Mouse (Mus musculus): ENCODE measurements around the gene Rho. TPM values are rescaled to one million over a fixed set of nuclear protein-coding genes. Genes with fewer than 3 reads are reported as not detected.

Rho gene
- total RNA-seq, 2 experiments from 2014 or later, result 0.25 TPM; not detected in 1

GRCm38 (mm10) chr6:115946389-115946788, 14.8 kb downstream of the Rho start:
- intact Hi-C loops (cut with DNase I), result no loop called here
- no peak for DNase-seq (ENCODE audit: low spot score in 2 of 2)

DNA sequence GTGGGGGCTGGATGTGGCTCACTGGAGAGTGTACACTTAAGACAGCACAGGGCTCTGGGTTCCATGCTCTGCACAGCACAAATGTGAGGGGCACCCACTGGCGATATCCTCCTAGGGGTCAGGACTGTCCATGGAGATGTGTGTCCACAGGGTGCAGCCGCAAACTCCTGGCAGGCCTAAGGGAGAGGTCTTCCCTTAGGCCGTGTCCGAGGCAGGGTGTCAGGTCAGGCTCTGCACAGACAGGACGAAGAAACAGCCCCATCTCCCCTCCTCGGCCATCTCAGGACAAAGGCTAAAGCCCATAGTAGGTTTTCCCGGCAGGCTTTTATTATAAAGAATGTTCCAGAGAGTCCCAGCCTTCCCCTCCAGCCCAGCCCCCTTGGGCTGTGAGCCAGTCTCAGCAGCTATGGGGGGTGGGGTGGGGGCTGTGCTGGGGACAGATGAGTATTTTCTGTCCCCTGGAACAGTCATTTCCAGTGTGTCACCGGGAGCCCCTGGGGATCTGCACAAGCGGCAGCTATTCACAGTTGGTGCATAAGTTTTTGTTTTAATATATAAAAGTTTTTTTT, 23.0 kb downstream of the Rho start:
- no peak for DNase-seq (ENCODE audit: low spot score in 2 of 2)
- intact Hi-C loops (cut with DNase I), result no loop called here

DNA sequence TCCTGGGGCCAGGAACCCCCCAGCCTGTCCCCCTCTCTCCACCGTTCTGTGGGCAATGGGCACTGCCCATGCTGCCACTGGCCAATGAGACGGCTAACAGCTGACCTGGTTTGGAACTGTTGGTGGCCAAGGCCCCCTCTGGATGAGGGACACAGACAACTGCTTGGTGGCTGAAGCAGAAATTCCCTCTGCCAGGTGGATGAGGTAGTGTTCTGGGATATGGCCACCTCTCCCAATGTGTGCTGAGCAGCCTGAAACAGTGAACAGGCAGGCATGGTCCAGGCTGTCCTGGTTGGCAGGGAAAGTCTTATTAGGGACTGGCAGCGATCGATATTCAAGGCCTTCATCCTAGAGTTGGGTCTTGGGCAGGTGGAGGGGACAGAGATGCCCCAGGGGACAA, 23.6 kb downstream of the Rho start:
- no peak for DNase-seq (ENCODE audit: low spot score in 2 of 2)
- intact Hi-C loops (cut with DNase I), result no loop called here

DNA sequence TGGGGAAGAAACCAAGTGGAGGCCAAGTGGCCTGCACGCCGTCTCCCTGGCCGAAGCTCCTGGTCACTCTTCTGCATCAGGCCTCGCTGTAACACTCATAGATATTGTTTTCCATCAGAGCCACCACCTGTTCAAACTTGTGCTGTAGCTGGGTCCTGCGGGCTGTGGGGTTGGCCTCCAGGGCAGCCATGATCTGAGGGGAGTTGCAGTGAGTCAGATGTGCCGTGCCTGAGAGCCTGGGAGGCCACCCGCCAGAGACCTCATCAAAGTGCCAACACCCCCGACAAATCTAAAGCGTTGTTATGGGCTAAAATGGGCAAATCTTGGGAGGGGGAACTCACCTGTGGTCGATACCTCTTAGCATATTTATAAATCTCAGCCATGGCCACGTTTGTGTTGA, 24.1 kb downstream of the Rho start:
- DNase-seq (ENCODE audit: low spot score in 2 of 2), result no peak
- intact Hi-C loops (cut with DNase I), result no loop called here

DNA sequence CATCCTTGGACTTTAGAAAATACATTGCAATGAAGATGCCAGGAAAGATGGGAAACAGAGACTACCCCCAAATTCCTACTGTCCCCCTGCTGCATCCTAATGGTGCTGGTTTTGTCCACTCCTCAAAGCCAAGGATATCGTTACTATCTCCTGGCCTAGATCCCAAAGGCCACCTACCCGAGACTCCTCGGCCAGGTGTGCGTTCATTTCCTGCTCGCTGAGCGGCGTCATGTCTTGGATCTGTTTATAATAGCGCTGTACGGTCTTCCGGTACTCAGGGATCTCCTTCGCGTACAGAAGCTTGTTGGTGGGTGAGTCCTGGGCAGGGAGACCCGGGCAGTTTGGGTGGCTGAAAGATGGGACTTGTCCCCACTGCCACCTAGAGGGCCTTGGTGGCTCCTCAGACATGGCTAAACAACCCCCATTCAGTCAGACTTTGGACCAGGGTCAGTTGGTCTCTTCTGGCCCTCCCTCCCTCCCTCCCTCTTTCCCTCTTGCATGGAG, 24.9 kb downstream of the Rho start:
- intact Hi-C loops (cut with DNase I), result no loop called here
- no peak for DNase-seq (ENCODE audit: low spot score in 2 of 2)

DNA sequence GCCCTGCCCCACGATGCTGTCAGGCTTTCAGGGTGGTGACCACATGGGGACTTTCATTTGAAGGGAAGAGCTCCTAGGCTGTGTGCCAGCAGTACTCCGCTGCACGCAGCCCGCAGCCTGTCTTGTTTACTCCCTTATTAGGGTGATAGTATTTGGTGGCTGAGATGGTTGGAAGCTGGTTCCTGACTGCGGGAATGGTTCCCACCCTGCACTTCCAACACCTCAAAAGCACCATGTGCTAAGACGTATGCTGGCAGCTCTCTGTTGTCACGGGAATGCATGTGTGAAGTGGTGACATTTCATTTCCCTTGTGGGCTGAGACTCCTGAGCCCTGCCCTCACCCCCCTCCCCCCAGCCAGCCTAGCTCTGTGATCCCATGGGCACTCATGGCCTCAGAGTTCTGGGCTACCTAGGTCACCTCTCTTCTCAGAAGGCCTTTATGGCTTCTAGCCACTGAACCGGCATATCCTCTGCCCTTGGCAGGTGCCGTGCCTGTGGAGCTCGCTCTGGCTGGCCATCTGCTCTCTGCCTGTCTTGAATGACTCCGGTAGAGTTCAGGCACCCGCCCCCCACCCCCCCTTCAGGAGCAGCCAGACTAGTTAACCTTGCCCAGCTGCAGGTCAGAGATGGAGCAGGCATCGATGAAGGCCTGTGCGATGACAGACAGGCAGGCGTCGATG, 25.5 kb downstream of the Rho start:
- intact Hi-C loops (cut with DNase I), result no loop called here
- peak in 1 of 2 experiments; percentile 33 for DNase-seq (ENCODE audit: low spot score in 2 of 2)

- no peak for DNase-seq (ENCODE audit: low spot score in 2 of 2)
- intact Hi-C loops (cut with DNase I), result no loop called here
Measured at GRCm38 (mm10) chr6:115957681-115958080, 26.1 kb downstream of the Rho start.

DNA sequence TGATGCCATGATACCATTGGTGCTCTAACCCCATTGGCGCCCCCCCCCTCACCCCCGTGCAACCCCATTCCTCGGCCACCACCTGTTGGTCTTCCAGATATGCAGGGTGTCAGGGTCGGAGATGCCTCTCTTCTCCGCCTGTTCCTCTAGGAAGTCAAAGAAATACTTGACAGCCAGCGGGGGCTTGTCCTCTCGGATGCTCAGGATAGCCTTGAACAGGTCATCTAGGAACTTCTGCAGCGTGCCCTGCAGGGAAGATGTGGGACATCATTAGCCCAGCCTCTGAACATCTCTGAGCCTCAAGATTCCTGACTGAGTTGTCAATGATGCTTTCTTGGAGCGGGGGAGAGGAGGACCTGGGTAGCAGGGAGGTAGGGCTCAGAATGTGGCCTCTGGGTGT, 26.9 kb downstream of the Rho start:
- intact Hi-C loops (cut with DNase I), result no loop called here

GRCm38 (mm10) chr6:115959151-115959691, 27.7 kb downstream of the Rho start:
- intact Hi-C loops (cut with DNase I), result no loop called here
- no peak for DNase-seq (ENCODE audit: low spot score in 2 of 2)

More for the DNA sequence above, 26.9 kb downstream of the Rho start:
- DNase-seq (ENCODE audit: low spot score in 2 of 2), result no peak

DNA sequence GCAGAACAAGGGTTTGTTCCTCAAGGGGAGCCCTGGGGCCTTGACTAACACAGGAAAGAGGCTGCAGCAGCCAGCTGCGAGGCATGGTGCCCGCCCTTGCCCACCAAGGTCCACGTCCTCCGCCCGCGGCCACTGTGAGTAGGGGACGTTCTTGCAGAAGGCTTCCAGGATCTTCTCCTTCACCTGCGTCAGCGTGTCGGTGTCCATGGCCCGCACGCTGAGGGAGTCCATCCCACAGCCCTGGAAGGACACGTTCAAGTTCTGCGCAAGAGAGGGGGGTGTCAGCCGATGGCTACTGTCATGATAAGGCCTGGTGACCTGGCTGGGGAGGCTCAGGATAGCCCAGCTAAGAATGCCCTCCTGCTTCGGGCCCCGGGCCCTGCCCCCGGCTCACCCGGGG, 28.8 kb downstream of the Rho start:
- DNase-seq (ENCODE audit: low spot score in 2 of 2), result no peak
- intact Hi-C loops (cut with DNase I), result no loop called here

DNA sequence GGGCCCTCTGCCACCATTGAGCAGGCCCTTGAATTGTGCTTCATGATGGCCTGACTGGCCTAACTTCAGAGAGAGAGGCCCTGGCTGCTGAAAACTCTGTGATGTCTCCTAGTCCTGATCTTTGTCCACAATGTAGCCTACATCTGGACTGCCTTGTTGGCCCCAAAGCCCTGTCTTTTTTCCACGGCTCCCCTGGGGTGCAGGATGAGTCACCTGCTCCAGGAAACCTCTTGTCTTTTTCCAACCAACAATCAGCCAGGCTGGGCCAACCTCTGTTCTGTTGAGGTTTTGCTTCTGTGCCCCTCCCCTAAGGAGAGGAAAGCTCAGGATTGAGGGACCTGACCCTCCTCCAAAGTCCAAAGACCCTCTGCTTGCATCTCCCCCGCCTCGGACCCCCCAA, 30.2 kb downstream of the Rho start:
- intact Hi-C loops (cut with DNase I), result no loop called here
- no peak for DNase-seq (ENCODE audit: low spot score in 2 of 2)

DNA sequence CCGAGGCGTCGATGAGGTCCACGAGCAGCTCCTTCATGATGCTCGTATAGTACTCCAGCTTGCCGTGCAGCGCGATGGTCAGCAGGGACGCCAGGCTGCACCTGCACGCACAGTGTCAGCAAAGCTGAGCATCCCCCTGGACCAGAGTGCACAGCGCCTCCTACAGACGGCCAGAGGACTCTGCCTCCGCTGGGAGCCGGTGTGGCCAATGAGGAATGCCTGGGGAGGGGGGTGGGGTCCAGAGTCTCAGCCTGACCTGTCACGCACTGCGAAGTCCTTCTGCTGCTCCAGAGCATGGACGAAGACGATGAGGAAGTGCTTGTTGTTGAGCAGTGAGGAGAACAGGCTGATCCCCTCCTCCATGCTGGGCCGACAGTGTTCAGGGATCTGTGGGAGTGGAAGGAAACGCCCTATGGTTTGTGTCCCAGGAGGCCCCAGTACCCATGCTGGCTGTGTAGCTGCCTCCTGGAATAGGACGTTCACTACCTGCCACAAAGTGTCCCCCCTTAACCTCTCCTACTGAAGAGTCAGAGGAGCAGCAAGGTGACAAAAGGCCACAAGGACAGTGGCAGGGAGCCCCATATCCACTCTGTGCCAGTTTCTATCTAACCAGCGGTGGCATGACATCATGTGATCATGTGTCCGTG, 31.0 kb downstream of the Rho start:
- no peak for DNase-seq (ENCODE audit: low spot score in 2 of 2)
- intact Hi-C loops (cut with DNase I), result no loop called here

GRCm38 (mm10) chr6:115963656-115964055, 32.1 kb downstream of the Rho start:
- DNase-seq (ENCODE audit: low spot score in 2 of 2), result no peak
- intact Hi-C loops (cut with DNase I), result no loop called here

- intact Hi-C loops (cut with DNase I), result no loop called here
- no peak for DNase-seq (ENCODE audit: low spot score in 2 of 2)
Measured at GRCm38 (mm10) chr6:115966227-115966966, 34.8 kb downstream of the Rho start.

- intact Hi-C loops (cut with DNase I), result no loop called here
- no peak for DNase-seq (ENCODE audit: low spot score in 2 of 2)
Measured at GRCm38 (mm10) chr6:115967291-115967880, 35.8 kb downstream of the Rho start.

DNA sequence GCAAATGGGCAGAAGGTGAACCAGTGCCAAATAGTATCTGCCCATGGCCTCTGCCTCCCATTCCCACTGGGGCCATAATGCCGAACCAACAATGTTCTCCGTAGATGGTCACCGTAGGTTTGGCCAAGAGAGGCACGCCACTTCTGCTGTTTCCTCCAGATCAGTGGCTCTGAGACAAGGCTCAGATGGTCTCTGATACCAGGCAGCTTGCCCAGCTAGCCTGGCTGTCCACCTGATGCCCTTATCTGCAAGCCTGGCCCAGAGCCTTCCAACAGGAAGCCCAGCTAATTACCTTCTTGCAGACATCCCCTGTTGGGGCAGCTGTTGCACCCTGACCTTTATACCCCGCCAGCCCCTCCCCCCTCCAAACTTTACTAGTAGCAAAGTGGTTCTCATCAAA, 36.5 kb downstream of the Rho start:
- intact Hi-C loops (cut with DNase I), result no loop called here
- no peak for DNase-seq (ENCODE audit: low spot score in 2 of 2)

DNA sequence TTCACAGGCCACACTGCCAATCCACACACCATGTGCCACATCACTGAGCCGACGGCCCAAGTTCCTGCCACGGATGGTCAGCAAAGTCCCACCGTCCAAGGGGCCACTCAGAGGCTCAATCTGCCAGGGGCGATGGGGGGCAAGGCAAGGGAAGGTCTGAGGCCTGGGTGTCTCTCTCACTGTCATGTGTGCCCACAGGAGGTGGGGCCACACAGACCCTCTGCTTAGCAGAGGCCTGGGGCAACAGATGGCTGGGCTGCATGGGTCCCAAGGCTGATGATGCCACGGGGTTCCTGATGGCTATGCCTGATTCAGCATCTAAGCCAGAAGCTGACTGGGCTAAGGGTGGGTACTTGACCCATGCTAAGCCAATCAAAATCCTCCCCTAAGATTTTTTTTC, 37.2 kb downstream of the Rho start:
- intact Hi-C loops (cut with DNase I), result no loop called here

GRCm38 (mm10) chr6:115969103-115969502, 37.6 kb downstream of the Rho start:
- DNase-seq (ENCODE audit: low spot score in 2 of 2), result no peak
- intact Hi-C loops (cut with DNase I), result no loop called here

More for the DNA sequence above, 37.2 kb downstream of the Rho start:
- DNase-seq (ENCODE audit: low spot score in 2 of 2), result no peak

DNA sequence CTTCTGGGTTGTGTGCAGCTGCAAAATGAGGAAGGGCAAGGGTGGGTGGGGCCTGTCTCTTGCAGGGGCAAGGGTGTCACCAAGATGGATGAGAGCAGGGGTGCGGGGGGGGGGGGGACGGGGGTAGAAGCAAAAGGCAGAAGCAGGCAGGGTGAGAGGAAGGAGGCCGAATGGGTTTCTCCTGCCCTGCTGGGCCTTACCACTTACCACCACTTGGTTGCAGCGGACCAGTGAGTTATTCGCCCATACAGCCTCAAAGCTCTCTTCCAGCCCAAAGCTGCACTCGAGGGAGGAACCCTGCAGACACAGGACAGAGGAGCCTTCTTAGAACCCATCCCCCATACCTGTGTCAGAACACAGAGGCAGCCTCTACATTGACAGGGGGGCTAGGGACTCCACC, 38.4 kb downstream of the Rho start:
- intact Hi-C loops (cut with DNase I), result no loop called here

More for the DNA sequence above, 38.4 kb downstream of the Rho start:
- no peak for DNase-seq (ENCODE audit: low spot score in 2 of 2)

All from left cerebral cortex, postnatal 25 days (tissue).